7 mouse cellular contexts compared by ENCODE assay signal in genomic region chr6:32377181-32377580, GRCm38 (mm10).
DNase-seq lines count a peak whose midpoint lies in the region.

No protein-coding gene starts in this region.

- DNase-seq in urinary bladder, postnatal 14 days (ENCODE audit: low spot score), result peak; percentile 16
- no peak for DNase-seq in urinary bladder, postnatal 36 days (ENCODE audit: low spot score in 2 of 2)
- DNase-seq in cerebellum, postnatal 36 days, result peak; percentile 68 to 73
- DNase-seq in heart, postnatal 10 days, result peak; percentile 76 to 85
- peak; percentile 30 to 33 for DNase-seq in left cerebral cortex, postnatal 25 days (ENCODE audit: low spot score in 2 of 2)
- no peak for DNase-seq in thymus, postnatal 36 days
- DNase-seq in natural killer cell, adult 2 months (ENCODE audit: low spot score in 2 of 2), result no peak

- intact Hi-C loops in heart, postnatal 10 days (cut with DNase I), result no loop called here
- intact Hi-C loops in left cerebral cortex, postnatal 25 days (cut with DNase I), result no loop called here

Comparison
In these comparisons a context has a peak if more than half of its experiments do, and no peak if none do; other contexts are left out.
1. DNase-seq: peak in urinary bladder, postnatal 14 days (single experiment), cerebellum, postnatal 36 days (2 of 2), heart, postnatal 10 days (2 of 2) and left cerebral cortex, postnatal 25 days (2 of 2); none in urinary bladder, postnatal 36 days (0 of 2), thymus, postnatal 36 days (0 of 2) and natural killer cell, adult 2 months (0 of 2).